Mouse (Mus musculus): ENCODE results near the gene Nfkbid. TPM values are rescaled to one million over a fixed set of nuclear protein-coding genes. Genes with fewer than 3 reads are reported as not detected.

Gene Nfkbid
- polyA plus RNA-seq, 1 experiment from 2014 or later, result 1.4 TPM

GRCm38 (mm10) chr7:30477415-30478381 is 56.2 kb downstream of the Nfkbid start:
- Histone ChIP-seq H3K4me1 (peaks cover 12% of the 10 kb centered on the region; the same call in 1 of the 2 replicates), H3K4me2 (peak overlapping the region; percentile 55), H3K9me3 (no peaks in the 10 kb centered on the region), H3K27ac (0 out of 2 replicates have a peak overlapping the region, but pooled peaks have one; percentile 25), H3K36me3 (replicated peaks) (no peaks in the 10 kb centered on the region), H3K9ac (peak overlapping the region; percentile 36; the same call in 1 of the 2 replicates), H3K27me3 (peaks cover 31% of the 10 kb centered on the region), H3K4me3 (replicated peaks) (peak overlapping the region; percentile 32)
- peak; percentile 86 for ATAC-seq (ENCODE audit: low FRiP score)
- 10% methylated on average over 32 of the region's 32 CpGs for WGBS

Other genes with a start within 250 kb of the Nfkbid start
- gene Cox7a1, start 237.6 kb upstream of the Nfkbid start, polyA plus RNA-seq (2016; fragmentation: Nextera tagmentation; extraction: Ambion mirVana), result 3.0 and 3.7 TPM in 2 replicates
- 44.5 and 51.3 TPM in 2 replicates for gene Capns1, start 222.9 kb upstream of the Nfkbid start, polyA plus RNA-seq (2016; fragmentation: Nextera tagmentation; extraction: Ambion mirVana)
- 164 TPM in 2 replicates for gene Polr2i, start 189.8 kb upstream of the Nfkbid start, polyA plus RNA-seq (2016; fragmentation: Nextera tagmentation; extraction: Ambion mirVana)
- gene Tbcb, start 189.5 kb upstream of the Nfkbid start, polyA plus RNA-seq (2016; fragmentation: Nextera tagmentation; extraction: Ambion mirVana), result 245 and 256 TPM in 2 replicates
- 0.28 TPM in 1 of 2 replicates, not detected in the other for gene Ovol3, start 186.0 kb upstream of the Nfkbid start, polyA plus RNA-seq (2016; fragmentation: Nextera tagmentation; extraction: Ambion mirVana)
- 0.51 and 0.68 TPM in 2 replicates for gene Thap8, start 141.6 kb upstream of the Nfkbid start, polyA plus RNA-seq (2016; fragmentation: Nextera tagmentation; extraction: Ambion mirVana)
- 17.2 and 18.6 TPM in 2 replicates for gene Wdr62, start 141.3 kb upstream of the Nfkbid start, polyA plus RNA-seq (2016; fragmentation: Nextera tagmentation; extraction: Ambion mirVana)
- gene Clip3, start 130.0 kb upstream of the Nfkbid start, polyA plus RNA-seq (2016; fragmentation: Nextera tagmentation; extraction: Ambion mirVana), result 77.2 and 87.9 TPM in 2 replicates
- gene Alkbh6, start 113.0 kb upstream of the Nfkbid start, polyA plus RNA-seq (2016; fragmentation: Nextera tagmentation; extraction: Ambion mirVana), result 73.2 and 79.0 TPM in 2 replicates
- 21.8 and 23.5 TPM in 2 replicates for gene Syne4, start 106.9 kb upstream of the Nfkbid start, polyA plus RNA-seq (2016; fragmentation: Nextera tagmentation; extraction: Ambion mirVana)
- gene E130208F15Rik, start 100.0 kb upstream of the Nfkbid start, polyA plus RNA-seq (2016; fragmentation: Nextera tagmentation; extraction: Ambion mirVana), result 2.0 TPM in 1 of 2 replicates, not detected in the other
- 22.0 and 23.8 TPM in 2 replicates for gene Sdhaf1, start 97.8 kb upstream of the Nfkbid start, polyA plus RNA-seq (2016; fragmentation: Nextera tagmentation; extraction: Ambion mirVana)
- gene Lrfn3, start 59.0 kb upstream of the Nfkbid start, polyA plus RNA-seq (2016; fragmentation: Nextera tagmentation; extraction: Ambion mirVana), result 7.3 and 8.1 TPM in 2 replicates
- gene Tyrobp, start 8.0 kb upstream of the Nfkbid start, polyA plus RNA-seq (2016; fragmentation: Nextera tagmentation; extraction: Ambion mirVana), result 11.3 and 11.7 TPM in 2 replicates
- gene Hcst, start 1.9 kb upstream of the Nfkbid start, polyA plus RNA-seq (2016; fragmentation: Nextera tagmentation; extraction: Ambion mirVana), result not detected in 2 replicates
- gene Aplp1, start 23.8 kb downstream of the Nfkbid start, polyA plus RNA-seq (2016; fragmentation: Nextera tagmentation; extraction: Ambion mirVana), result 214 and 237 TPM in 2 replicates
- gene Kirrel2, start 36.0 kb downstream of the Nfkbid start, polyA plus RNA-seq (2016; fragmentation: Nextera tagmentation; extraction: Ambion mirVana), result 1.1 and 1.6 TPM in 2 replicates
- gene Nphs1, start 36.6 kb downstream of the Nfkbid start, polyA plus RNA-seq (2016; fragmentation: Nextera tagmentation; extraction: Ambion mirVana), result 0.09 and 0.35 TPM in 2 replicates
- not detected in 2 replicates for gene Prodh2, start 71.9 kb downstream of the Nfkbid start, polyA plus RNA-seq (2016; fragmentation: Nextera tagmentation; extraction: Ambion mirVana)
- 89.4 and 98.9 TPM in 2 replicates for gene Arhgap33, start 113.3 kb downstream of the Nfkbid start, polyA plus RNA-seq (2016; fragmentation: Nextera tagmentation; extraction: Ambion mirVana)
- gene Hspb6, start 130.4 kb downstream of the Nfkbid start, polyA plus RNA-seq (2016; fragmentation: Nextera tagmentation; extraction: Ambion mirVana), result 7.9 and 8.4 TPM in 2 replicates
- 16.1 and 18.6 TPM in 2 replicates for gene Proser3, start 130.6 kb downstream of the Nfkbid start, polyA plus RNA-seq (2016; fragmentation: Nextera tagmentation; extraction: Ambion mirVana)
- gene Lin37, start 138.1 kb downstream of the Nfkbid start, polyA plus RNA-seq (2016; fragmentation: Nextera tagmentation; extraction: Ambion mirVana), result 51.7 and 63.1 TPM in 2 replicates
- gene U2af1l4, start 141.6 kb downstream of the Nfkbid start, polyA plus RNA-seq (2016; fragmentation: Nextera tagmentation; extraction: Ambion mirVana), result 88.1 and 95.7 TPM in 2 replicates
- 24.0 and 24.9 TPM in 2 replicates for gene Gm49396, start 141.6 kb downstream of the Nfkbid start, polyA plus RNA-seq (2016; fragmentation: Nextera tagmentation; extraction: Ambion mirVana)
- 142 and 145 TPM in 2 replicates for gene Psenen, start 141.9 kb downstream of the Nfkbid start, polyA plus RNA-seq (2016; fragmentation: Nextera tagmentation; extraction: Ambion mirVana)
- 3.4 and 5.6 TPM in 2 replicates for gene Igflr1, start 143.7 kb downstream of the Nfkbid start, polyA plus RNA-seq (2016; fragmentation: Nextera tagmentation; extraction: Ambion mirVana)
- gene Kmt2b, start 167.0 kb downstream of the Nfkbid start, polyA plus RNA-seq (2016; fragmentation: Nextera tagmentation; extraction: Ambion mirVana), result 13.0 TPM in 2 replicates
- 0.32 and 0.46 TPM in 2 replicates for gene Zbtb32, start 177.2 kb downstream of the Nfkbid start, polyA plus RNA-seq (2016; fragmentation: Nextera tagmentation; extraction: Ambion mirVana)
- gene Upk1a, start 191.1 kb downstream of the Nfkbid start, polyA plus RNA-seq (2016; fragmentation: Nextera tagmentation; extraction: Ambion mirVana), result 0.23 and 0.61 TPM in 2 replicates
- gene Cox6b1, start 204.4 kb downstream of the Nfkbid start, polyA plus RNA-seq (2016; fragmentation: Nextera tagmentation; extraction: Ambion mirVana), result 814 and 871 TPM in 2 replicates
- not detected in 2 replicates for gene Etv2, start 214.1 kb downstream of the Nfkbid start, polyA plus RNA-seq (2016; fragmentation: Nextera tagmentation; extraction: Ambion mirVana)
- gene Rbm42, start 228.6 kb downstream of the Nfkbid start, polyA plus RNA-seq (2016; fragmentation: Nextera tagmentation; extraction: Ambion mirVana), result 144 and 150 TPM in 2 replicates
- gene Haus5, start 243.3 kb downstream of the Nfkbid start, polyA plus RNA-seq (2016; fragmentation: Nextera tagmentation; extraction: Ambion mirVana), result 63.7 and 64.5 TPM in 2 replicates
- gene Pmis2, start 249.9 kb downstream of the Nfkbid start, polyA plus RNA-seq (2016; fragmentation: Nextera tagmentation; extraction: Ambion mirVana), result not detected in 2 replicates